Mouse (Mus musculus) right cerebral cortex, postnatal 25 days (tissue): Measurements from ENCODE around the gene Kcnj13.

ENCODE experiments used
- DNase-seq: peaks from one replicate; pipeline ENCODE4 v3.0.0; 2022

Kcnj13 gene

DNA sequence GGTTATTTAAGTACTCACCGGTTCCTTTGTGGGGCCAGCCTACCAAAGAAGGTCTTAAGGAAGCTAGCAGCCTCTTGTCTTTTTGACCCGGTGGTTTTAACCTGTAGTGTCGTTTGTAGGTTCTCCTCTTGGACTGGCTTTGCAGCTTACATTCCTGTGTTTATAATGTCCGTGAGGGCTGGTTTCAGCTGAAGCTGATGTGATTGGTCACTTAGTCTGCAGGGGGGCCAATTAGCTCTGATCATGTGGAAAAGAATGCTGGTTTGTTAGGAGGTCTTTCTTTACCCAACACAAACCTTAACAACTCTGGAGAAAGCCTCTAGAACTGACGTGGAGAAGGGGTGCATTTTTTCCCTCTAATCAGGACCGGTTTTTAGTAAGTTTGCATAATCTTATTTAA lies at the start of gene Kcnj13:
Gene Kcnj13, minus strand, starts transcription at position 136 of the 400 bp plus-strand sequence.
- no peak for DNase-seq

DNA sequence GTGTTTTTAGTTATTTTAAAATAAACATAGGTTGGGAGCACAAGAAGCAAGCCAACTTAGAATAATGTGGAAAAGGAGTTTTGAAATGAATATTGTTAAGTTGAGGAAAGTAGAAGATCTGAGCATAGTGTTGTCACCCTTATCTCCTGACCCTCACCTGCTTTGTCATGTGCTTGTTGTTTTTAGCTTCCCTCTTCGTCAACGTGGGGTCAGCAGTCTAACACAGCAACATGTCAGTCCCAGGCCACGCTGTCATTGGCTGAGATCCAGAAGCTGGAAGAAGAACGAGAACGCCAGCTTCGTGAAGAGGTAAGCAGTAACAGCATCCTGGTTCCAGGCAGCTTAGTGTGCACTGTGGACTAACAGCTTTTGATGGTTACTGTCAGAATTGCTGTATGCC lies 42.1 kb upstream of the Kcnj13 start:
- DNase-seq = no peak

DNA sequence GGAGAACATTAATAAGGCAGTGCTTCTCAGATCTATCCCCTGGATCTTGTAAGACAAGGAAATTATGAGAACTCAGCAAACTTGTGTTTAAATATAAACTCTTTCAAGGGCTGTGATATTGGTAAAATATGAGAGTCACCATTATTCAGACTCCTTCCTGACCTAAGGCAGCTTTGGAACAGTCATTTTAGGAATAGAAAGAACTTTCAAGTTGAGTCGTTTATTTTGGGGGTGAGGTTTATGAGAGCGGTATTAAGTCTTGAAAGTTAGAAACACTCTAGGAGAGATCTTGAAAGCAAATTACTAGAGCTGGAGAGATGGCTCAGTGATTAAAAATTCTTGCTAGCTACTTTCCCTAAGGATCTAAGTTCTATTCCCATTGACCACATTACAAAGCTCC lies 40.6 kb upstream of the Kcnj13 start:
- no peak for DNase-seq

DNA sequence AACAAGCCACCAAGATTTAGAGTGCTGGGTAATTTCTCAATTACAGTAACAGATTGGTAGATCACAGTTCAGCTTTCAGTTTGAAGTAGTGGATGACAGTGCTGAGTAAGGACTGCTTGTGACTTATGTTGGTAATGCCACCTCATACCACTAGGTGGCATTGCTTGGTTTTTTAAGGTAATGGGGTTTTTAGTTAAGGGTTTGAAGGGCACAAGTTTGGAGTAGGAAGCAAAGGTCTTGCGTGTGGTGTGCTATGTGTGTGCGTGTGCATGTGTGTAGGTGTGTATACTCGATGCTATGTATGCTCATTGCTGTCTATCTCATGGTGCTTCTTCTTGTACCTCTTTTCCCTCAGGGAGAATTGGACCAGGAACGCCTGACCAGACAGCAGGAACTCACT lies 24.2 kb upstream of the Kcnj13 start:
- DNase-seq = no peak

DNA sequence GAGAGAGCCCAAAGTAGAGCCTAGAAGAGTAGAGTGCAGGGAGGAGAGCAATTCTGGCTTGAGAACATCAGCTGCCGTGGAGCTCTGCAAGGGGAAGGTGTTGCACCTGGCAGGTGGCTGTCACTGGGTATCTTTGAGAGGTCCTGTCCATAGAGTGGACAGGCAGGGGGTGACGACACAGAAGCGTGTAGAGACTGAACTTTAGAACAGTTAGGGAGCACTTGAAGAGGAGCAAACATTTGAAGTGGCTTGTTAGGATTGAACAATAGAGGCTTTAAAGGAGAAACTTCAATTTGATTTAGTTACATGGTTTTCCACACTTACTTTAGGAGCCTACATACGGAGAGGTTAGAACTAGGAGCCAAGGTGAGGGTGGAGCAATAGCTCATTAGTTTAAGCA lies 14.9 kb upstream of the Kcnj13 start:
- no peak for DNase-seq

DNA sequence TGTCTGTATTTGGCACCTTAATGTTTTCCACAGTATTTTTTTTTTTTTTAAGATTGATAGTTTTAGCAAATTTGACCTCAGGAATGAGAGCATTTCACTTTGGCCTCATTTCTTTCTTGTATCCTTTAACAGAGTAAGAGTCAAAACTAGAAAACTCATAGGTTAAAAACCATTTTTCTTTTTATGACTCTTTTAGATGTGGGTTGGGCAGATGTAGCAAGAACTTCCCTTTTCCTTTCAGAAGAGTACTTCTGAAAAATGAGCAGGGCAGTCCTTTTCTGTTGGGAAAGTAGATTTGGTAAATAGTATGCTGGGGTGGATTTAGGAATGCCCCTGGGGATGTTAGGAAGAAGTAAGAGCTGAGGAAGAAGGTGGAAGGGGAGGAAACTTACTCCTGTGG lies 11.5 kb upstream of the Kcnj13 start:
- DNase-seq = no peak

DNA sequence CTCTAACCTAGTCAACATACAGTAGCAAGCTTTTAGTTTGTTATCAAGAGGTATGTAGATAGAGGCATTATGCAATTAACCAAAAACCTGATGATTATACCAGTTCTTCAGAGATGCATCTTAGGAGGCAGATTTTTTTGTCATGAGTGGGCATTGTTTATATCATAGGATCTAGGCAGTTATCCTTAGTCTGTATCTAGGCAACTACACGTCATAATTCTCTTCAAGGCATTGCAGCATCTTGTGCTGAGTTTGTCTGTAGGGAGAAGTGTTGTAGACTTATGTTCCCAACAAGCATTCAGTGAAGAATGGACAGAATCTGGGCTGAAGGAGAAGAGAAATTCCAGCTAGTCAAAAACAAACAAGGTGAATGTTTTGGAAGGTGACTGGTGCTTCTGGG lies 10.2 kb upstream of the Kcnj13 start:
- no peak for DNase-seq

DNA sequence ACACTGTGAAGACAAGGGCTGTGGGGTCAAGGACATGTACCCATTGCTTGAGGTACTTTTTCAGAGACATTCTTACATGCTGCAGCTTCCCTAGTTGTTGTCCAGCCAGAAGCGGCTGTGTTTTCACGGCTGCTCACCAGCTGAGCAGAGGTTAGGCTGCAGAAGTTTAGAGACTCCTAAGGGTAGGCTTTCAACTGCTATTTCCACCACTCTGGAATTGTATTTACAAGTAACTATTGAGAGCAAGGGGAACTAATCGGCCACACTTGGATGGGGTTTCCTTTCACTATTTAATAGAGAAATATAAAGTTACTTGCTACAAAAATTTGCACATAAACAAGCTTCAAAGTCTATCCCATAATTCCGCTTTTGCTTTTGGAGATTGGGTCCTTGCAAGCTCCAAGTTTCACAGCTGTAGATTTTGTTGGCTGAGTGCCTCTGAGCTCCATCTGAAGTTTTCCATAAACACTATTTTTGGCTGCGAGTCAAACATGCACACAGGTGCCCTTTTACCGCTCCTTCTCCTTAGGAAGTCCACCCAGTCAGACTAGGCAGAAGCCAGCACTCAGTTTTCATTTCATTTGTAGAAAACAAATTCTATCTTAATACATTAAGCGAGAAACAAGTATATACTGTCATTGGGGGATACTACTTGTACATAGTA lies 2.5 kb upstream of the Kcnj13 start:
- no peak for DNase-seq

DNA sequence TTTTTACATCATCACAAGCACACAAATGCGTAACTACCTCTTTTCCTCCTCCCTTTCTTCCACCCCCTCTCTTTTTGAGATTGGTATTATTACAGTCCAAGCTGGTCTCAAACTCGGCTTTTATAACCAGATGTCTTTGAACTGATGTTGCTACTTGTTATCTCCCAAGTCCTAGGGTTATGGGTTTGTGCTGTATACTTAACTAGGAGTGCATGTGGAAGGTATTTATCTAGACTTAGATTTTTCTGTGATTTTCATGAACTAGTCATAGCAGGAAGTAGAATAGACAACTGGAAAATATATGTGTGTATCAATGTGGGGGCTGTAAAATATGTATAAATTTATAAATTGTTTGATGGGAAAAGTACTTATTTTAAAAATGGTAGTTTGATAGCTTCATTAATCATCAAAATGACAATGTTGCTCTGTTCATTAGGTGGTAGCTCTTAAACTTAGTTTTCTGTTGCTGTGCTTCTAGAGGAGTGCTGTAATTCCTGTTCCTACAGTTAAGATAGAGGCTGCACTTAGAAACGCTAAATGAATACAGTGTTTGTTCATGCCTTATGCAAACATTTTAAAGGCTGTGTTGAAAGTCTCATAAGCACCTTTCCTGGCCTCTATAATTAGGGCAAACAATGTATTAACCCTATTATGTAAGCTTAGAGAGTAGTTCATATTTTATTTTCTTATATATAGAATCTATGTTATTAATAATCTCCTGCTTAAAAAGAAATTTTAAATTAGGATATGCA lies 909 bp downstream of the Kcnj13 start:
- DNase-seq = no peak

DNA sequence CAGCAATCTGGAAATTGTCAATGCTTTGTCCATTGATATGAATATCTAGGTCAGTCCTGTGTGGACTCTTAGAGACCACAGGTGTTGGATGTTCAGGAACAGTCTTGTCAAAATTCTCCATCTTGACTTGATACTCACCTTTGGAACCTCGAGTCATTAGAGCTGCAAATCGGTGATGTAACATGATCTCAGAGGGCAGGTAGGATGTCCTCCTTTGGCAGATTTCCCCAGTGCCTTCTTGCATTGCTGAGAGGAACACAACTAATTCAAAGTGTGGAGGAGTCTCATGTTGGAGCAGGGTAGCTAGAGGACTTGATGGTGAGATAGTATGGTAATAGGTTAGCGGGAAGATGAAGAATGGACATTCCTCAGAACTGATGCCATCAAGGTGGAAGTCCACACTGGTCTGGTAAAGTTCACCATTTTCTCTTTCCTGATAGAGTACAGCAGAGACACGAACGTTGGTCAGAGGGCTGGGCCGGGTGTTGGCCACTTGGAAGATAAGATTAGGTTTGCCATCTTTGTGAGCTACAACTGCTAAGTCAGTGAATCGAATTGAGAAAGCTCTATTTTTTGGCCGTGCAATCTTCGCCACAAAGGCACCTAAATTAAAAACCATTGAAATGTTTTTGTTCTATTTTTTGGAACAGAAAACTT lies 8.0 kb downstream of the Kcnj13 start:
- no peak for DNase-seq

DNA sequence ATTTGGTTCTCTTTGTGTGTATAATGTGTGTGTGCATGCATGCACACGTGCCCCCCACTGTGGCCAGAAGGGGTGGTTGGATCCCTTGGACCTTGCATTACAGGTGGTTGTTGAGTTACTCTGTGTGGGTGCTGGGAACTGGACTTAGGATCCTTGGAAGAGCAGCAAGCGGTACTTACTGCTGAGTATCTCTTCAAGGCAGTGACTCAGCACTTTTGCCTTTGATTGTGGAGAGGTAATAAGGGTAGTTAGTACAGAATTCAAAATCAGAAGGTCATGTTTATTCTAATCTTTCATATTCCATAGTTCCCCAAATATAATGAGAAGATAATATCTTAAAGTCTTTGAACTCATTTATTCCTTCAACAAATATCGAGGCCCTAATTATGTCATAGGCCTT lies 13.4 kb downstream of the Kcnj13 start:
- no peak for DNase-seq

DNA sequence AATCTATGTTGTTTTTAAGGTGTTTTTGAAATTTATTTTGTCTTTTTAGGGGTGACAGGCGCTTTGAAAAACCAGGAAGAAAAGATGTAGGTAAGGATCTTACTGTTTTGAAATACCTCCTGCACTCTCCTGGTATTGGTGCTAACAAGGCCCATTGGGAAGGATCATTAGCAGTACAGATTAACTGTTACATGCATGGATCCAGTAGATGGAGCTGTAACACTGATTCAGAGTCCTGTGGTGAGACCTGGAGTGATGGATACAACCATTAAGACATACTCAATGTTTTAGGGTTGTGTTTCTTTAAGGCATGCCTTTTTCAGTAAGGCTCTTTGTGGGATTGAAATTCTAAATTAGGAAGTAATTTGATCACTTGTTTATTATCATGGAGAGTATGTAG lies 14.6 kb downstream of the Kcnj13 start:
- no peak for DNase-seq

DNA sequence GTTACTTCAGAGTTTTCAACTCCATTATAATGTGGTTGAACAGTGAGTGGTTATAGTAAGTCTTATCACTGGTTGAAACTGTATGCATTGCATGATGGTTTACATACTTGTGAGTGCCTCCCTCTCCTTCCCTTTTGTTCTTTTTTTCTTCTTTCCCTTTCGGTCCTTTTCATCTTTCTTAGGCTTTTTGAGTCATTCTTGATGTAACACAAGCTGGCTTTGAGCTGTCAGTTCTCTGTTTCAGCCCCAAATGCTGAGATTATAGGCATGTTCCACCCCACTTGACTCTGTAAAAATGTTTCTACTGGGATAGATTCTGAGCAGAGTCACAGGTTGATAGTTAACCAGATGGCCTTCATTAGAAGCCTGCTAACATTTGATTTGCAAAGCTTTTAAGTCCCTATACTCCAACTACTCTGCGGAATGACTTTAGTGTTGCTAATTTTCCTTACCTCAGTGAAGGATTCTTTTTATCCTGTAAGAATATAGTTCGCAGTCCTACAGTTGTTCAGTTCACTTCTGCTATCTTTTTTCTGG lies 16.4 kb downstream of the Kcnj13 start:
- DNase-seq = no peak

DNA sequence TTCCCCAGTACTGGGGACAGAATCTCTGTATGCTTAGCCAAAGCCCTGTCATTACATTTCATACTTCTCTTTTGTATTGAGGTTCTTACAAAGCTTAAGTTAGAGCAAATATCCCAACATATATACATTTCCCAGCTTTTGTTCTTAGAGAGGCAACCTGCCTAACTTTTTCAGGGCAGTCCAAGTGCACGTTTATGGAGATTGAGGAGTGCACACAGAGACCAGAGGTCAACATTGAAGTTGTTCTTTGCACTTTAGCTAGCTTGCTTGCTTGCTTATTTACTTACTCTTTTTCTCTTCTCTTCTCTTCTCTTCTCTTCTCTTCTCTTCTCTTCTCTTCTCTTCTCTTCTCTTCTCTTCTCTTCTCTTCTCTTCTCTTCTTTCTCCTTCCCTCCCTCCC lies 34.3 kb downstream of the Kcnj13 start:
- no peak for DNase-seq

DNA sequence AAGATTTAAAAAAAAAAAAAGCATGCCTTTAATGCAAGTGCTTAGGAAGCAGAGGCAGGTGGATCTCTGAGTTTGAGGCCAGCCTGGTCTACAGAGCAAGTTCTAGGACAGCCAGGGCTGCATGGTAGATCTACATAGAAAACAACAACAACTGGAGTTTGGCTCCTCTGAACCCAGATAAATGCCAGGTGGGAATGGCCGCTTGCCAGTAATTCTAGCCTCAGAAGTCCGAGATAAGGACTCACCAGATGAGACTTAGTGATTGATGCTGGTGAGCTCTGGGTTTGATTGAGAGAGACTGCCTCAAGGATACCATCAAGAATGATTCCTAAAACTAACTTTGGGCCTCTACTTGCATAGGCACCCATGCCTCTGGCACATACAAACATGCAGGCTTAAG lies 44.0 kb downstream of the Kcnj13 start:
- DNase-seq = no peak
